Mouse (Mus musculus): Measurements from ENCODE around the gene Slc35f4. TPM values are rescaled to one million over a fixed set of nuclear protein-coding genes. Genes with fewer than 3 reads are reported as not detected.

Slc35f4 gene
- 10 to 100 TPM; 17.1 to 19.5 TPM for total RNA-seq (2021)

- intact Hi-C loops (cut with DNase I) = no loop called here
- DNase-seq (ENCODE audit: extremely low spot score in 1 of 2, low spot score in 2 of 2) = no peak
Observed at GRCm38 (mm10) chr14:49525931-49526291, at the start of gene Slc35f4. Gene Slc35f4, minus strand, starts transcription at chr14:49526046.

- intact Hi-C loops (cut with DNase I) = no loop called here
- no peak for DNase-seq (ENCODE audit: extremely low spot score in 1 of 2, low spot score in 2 of 2)
Observed at GRCm38 (mm10) chr14:49568369-49568768, 42.5 kb upstream of the Slc35f4 start.

- intact Hi-C loops (cut with DNase I) = no loop called here
Observed at GRCm38 (mm10) chr14:49560706-49561105, 34.9 kb upstream of the Slc35f4 start.

GRCm38 (mm10) chr14:49540104-49540503 is 14.3 kb upstream of the Slc35f4 start:
- intact Hi-C loops (cut with DNase I) = loop anchor here (10.0 kb wide), 1 partner anchor 305 kb away; no protein-coding TSS in a partner anchor
- DNase-seq (ENCODE audit: extremely low spot score in 1 of 2, low spot score in 2 of 2) = peak; percentile 18 to 22

More at GRCm38 (mm10) chr14:49560706-49561105, 34.9 kb upstream of the Slc35f4 start:
- no peak for DNase-seq (ENCODE audit: extremely low spot score in 1 of 2, low spot score in 2 of 2)

- DNase-seq (ENCODE audit: extremely low spot score in 1 of 2, low spot score in 2 of 2) = peak in 1 of 2 experiments; percentile 58
- intact Hi-C loops (cut with DNase I) = no loop called here
Observed at GRCm38 (mm10) chr14:49525176-49525930, 493 bp downstream of the Slc35f4 start.

- intact Hi-C loops (cut with DNase I) = no loop called here
- no peak for DNase-seq (ENCODE audit: extremely low spot score in 1 of 2, low spot score in 2 of 2)
Observed at GRCm38 (mm10) chr14:49524665-49525064, 1.2 kb downstream of the Slc35f4 start.

- no peak for DNase-seq (ENCODE audit: extremely low spot score in 1 of 2, low spot score in 2 of 2)
Observed at GRCm38 (mm10) chr14:49515096-49515665, 10.7 kb downstream of the Slc35f4 start.

GRCm38 (mm10) chr14:49514137-49514536 is 11.7 kb downstream of the Slc35f4 start:
- intact Hi-C loops (cut with DNase I) = no loop called here
- no peak for DNase-seq (ENCODE audit: extremely low spot score in 1 of 2, low spot score in 2 of 2)

More at GRCm38 (mm10) chr14:49515096-49515665, 10.7 kb downstream of the Slc35f4 start:
- intact Hi-C loops (cut with DNase I) = no loop called here

- intact Hi-C loops (cut with DNase I) = no loop called here
- DNase-seq (ENCODE audit: extremely low spot score in 1 of 2, low spot score in 2 of 2) = peak in 1 of 2 experiments; percentile 13
Observed at GRCm38 (mm10) chr14:49495192-49495591, 30.7 kb downstream of the Slc35f4 start.

- intact Hi-C loops (cut with DNase I) = no loop called here
Observed at GRCm38 (mm10) chr14:49493793-49494192, 32.1 kb downstream of the Slc35f4 start.

GRCm38 (mm10) chr14:49492506-49492905 is 33.3 kb downstream of the Slc35f4 start:
- no peak for DNase-seq (ENCODE audit: extremely low spot score in 1 of 2, low spot score in 2 of 2)
- intact Hi-C loops (cut with DNase I) = no loop called here

More at GRCm38 (mm10) chr14:49493793-49494192, 32.1 kb downstream of the Slc35f4 start:
- DNase-seq (ENCODE audit: extremely low spot score in 1 of 2, low spot score in 2 of 2) = peak in 1 of 2 experiments; percentile 23

- intact Hi-C loops (cut with DNase I) = no loop called here
- no peak for DNase-seq (ENCODE audit: extremely low spot score in 1 of 2, low spot score in 2 of 2)
Observed at GRCm38 (mm10) chr14:49476602-49477001, 49.2 kb downstream of the Slc35f4 start.

GRCm38 (mm10) chr14:49461761-49462160 is 64.1 kb downstream of the Slc35f4 start:
- intact Hi-C loops (cut with DNase I) = no loop called here
- DNase-seq (ENCODE audit: extremely low spot score in 1 of 2, low spot score in 2 of 2) = no peak

- no peak for DNase-seq (ENCODE audit: extremely low spot score in 1 of 2, low spot score in 2 of 2)
- intact Hi-C loops (cut with DNase I) = no loop called here
Observed at GRCm38 (mm10) chr14:49460799-49461198, 65.0 kb downstream of the Slc35f4 start.

GRCm38 (mm10) chr14:49454283-49454914 is 71.4 kb downstream of the Slc35f4 start:
- intact Hi-C loops (cut with DNase I) = no loop called here
- DNase-seq (ENCODE audit: extremely low spot score in 1 of 2, low spot score in 2 of 2) = no peak

GRCm38 (mm10) chr14:49453782-49454181 is 72.1 kb downstream of the Slc35f4 start:
- intact Hi-C loops (cut with DNase I) = no loop called here
- no peak for DNase-seq (ENCODE audit: extremely low spot score in 1 of 2, low spot score in 2 of 2)

- DNase-seq (ENCODE audit: extremely low spot score in 1 of 2, low spot score in 2 of 2) = no peak
- intact Hi-C loops (cut with DNase I) = no loop called here
Observed at GRCm38 (mm10) chr14:49447669-49448068, 78.2 kb downstream of the Slc35f4 start.

- intact Hi-C loops (cut with DNase I) = no loop called here
- no peak for DNase-seq (ENCODE audit: extremely low spot score in 1 of 2, low spot score in 2 of 2)
Observed at GRCm38 (mm10) chr14:49446461-49446860, 79.4 kb downstream of the Slc35f4 start.

- DNase-seq (ENCODE audit: extremely low spot score in 1 of 2, low spot score in 2 of 2) = no peak
- intact Hi-C loops (cut with DNase I) = no loop called here
Observed at GRCm38 (mm10) chr14:49436811-49437210, 89.0 kb downstream of the Slc35f4 start.

- no peak for DNase-seq (ENCODE audit: extremely low spot score in 1 of 2, low spot score in 2 of 2)
- intact Hi-C loops (cut with DNase I) = no loop called here
Observed at GRCm38 (mm10) chr14:49431821-49432220, 94.0 kb downstream of the Slc35f4 start.

Measured in left cerebral cortex, postnatal 10 days (tissue).